Mouse (Mus musculus) heart, embryonic 15.5 days (tissue): ENCODE results near the gene Sorl1. TPM values are rescaled to one million over a fixed set of nuclear protein-coding genes. Genes with fewer than 3 reads are reported as not detected.

Experiments used
- ATAC-seq: fragments of 200-750 bp; cut with Nextera tagmentation; replicated peaks from 2 replicates; pipeline ENCODE4 v1.8.0; 2017; ENCODE audit warnings: low read depth, moderate TSS enrichment; ENCODE audit not compliant: insufficient number of reproducible peaks, insufficient read depth, low FRiP score
- H3K27ac ChIP-seq: fragments of 300-500 bp; sonication (generic); 2 replicates; pipeline ENCODE4 v1.5.1; 2015; ENCODE audit warnings: mild to moderate bottlenecking, inconsistent platforms
- H3K27me3 ChIP-seq: fragments of 300-500 bp; sonication (generic); 2 replicates; pipeline ENCODE4 v1.6.1; 2015; ENCODE audit warnings: inconsistent platforms
- H3K36me3 ChIP-seq: fragments of 300-500 bp; sonication (generic); 2 replicates; pipeline ENCODE4 v1.6.1; 2015; ENCODE audit warnings: mild to moderate bottlenecking, inconsistent platforms
- H3K4me1 ChIP-seq: fragments of 300-500 bp; sonication (generic); replicated peaks from 2 replicates; pipeline ENCODE4 v1.6.1; 2015; ENCODE audit warnings: inconsistent platforms
- H3K4me2 ChIP-seq: fragments of 300-500 bp; sonication (generic); 2 replicates; pipeline ENCODE4 v1.6.1; 2015; ENCODE audit warnings: inconsistent platforms, mild to moderate bottlenecking, moderate library complexity
- H3K4me3 ChIP-seq: fragments of 300-500 bp; sonication (generic); 2 replicates; pipeline ENCODE4 v1.5.1; 2015; ENCODE audit warnings: mild to moderate bottlenecking, inconsistent platforms
- H3K9ac ChIP-seq: fragments of 300-500 bp; sonication (generic); 2 replicates; pipeline ENCODE4 v1.6.1; 2015; ENCODE audit warnings: mild to moderate bottlenecking, inconsistent platforms
- H3K9me3 ChIP-seq: fragments of 300-500 bp; sonication (generic); replicated peaks from 2 replicates; pipeline ENCODE4 v1.6.1; 2016; ENCODE audit warnings: inconsistent platforms
- WGBS: fragments of 180-500 bp; shearing (Covaris S2); methylation state at CpG from one replicate; pipeline ENCODE4 v1.1.7; 2015; ENCODE audit warnings: mixed read lengths; 5-methylcytosine and 5-hydroxymethylcytosine counted together
- polyA plus RNA-seq: library from polyadenylated mRNA; unstranded; fragments of >200 nt; fragmentation: Nextera tagmentation; extraction: Ambion mirVana; gene quantifications from 2 replicates; pipeline ENCODE4 v1.2.1, GENCODE M21; 2015

The Sorl1 gene
- polyA plus RNA-seq, 1 experiment from 2014 or later, result 2.3 TPM

DNA sequence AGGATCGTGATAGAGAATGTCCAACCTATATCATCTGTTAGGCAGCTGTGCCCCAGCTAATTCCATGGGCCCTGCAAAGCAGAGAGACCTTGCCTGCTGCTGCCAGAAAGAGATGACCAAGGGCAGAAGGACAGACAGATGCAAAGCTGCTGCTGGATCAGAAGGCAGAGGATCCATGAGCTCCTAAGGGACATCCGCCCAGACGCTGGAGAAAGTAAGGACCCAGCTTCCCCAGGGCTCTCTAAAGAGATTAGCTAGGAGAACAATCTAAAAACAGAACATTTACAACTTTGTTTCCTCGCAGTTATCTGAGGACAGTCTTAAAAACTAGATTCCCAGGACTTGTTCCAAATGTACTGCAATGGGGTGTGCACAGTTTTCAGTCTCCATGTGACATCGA is 131.3 kb downstream of the Sorl1 start:
- H3K27me3 ChIP-seq, result no peaks in the 10 kb centered on the region
- no peak overlapping the region for H3K9ac ChIP-seq
- ATAC-seq, result no peak
- H3K9me3 ChIP-seq, result no peaks in the 10 kb centered on the region
- no peak overlapping the region for H3K4me3 ChIP-seq
- no peak overlapping the region for H3K27ac ChIP-seq
- 68% methylated on average over 5 of the region's 5 CpGs for WGBS
- H3K4me2 ChIP-seq, result no peak overlapping the region
- no peaks in the 10 kb centered on the region for H3K4me1 ChIP-seq
- H3K36me3 ChIP-seq, result no peaks in the 10 kb centered on the region

GRCm38 (mm10) chr9:41985636-41986035 is 138.5 kb downstream of the Sorl1 start:
- H3K27ac ChIP-seq, result no peak overlapping the region
- H3K4me2 ChIP-seq, result no peak overlapping the region
- no peak overlapping the region for H3K9ac ChIP-seq
- H3K27me3 ChIP-seq, result no peaks in the 10 kb centered on the region
- no peaks in the 10 kb centered on the region for H3K9me3 ChIP-seq
- WGBS, result 59% methylated on average over 5 of the region's 5 CpGs
- H3K36me3 ChIP-seq, result no peaks in the 10 kb centered on the region
- H3K4me3 ChIP-seq, result no peak overlapping the region
- ATAC-seq, result no peak
- H3K4me1 ChIP-seq, result peaks cover 10% of the 10 kb centered on the region

DNA sequence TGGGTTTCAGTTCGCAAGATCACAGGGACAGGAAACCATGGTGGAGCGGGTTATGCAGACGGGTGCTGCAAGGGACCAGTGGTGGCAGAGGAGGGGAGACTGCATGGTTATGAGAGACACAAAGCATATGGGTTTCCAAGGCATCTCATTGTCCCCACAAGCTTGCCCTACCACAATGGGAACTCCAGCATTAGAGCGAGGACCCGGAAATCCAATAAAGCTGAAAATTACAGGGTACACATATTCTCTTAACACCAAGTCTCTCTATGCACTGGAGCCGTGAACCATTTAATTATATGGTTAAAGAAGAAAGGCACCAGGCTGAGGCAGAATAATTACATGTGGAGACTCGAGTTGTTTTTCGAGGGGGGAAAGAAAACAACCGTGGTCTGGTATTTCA is 139.0 kb downstream of the Sorl1 start:
- no peaks in the 10 kb centered on the region for H3K36me3 ChIP-seq
- no peak for ATAC-seq
- no peak overlapping the region for H3K9ac ChIP-seq
- no peaks in the 10 kb centered on the region for H3K27me3 ChIP-seq
- no peak overlapping the region for H3K27ac ChIP-seq
- no peak overlapping the region for H3K4me2 ChIP-seq
- WGBS, result 77% methylated on average over 9 of the region's 9 CpGs
- H3K9me3 ChIP-seq, result no peaks in the 10 kb centered on the region
- H3K4me1 ChIP-seq, result peaks cover 10% of the 10 kb centered on the region
- H3K4me3 ChIP-seq, result no peak overlapping the region

DNA sequence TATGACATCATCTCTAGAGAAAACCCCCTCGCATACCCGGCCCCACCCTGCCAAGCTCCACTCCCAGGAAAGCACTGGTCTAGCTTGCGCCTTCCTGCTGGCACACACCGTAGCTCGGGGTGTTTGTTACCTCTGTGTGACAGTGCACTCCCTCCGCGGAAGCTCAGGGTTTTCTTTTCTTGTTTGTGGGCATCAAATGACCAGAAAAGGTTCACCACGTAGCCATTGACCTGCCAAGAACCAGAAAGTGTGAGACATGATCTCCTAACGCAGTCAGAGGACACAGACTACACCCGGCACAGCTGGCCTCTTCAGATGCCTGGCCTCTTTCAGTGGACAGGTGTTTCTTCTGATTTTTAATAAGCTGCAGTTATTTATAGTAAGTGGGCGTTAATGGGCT is 139.8 kb downstream of the Sorl1 start:
- no peak overlapping the region for H3K9ac ChIP-seq
- no peak overlapping the region for H3K27ac ChIP-seq
- H3K27me3 ChIP-seq, result no peaks in the 10 kb centered on the region
- no peak for ATAC-seq
- 76% methylated on average over 11 of the region's 11 CpGs for WGBS
- no peak overlapping the region for H3K4me3 ChIP-seq
- no peaks in the 10 kb centered on the region for H3K9me3 ChIP-seq
- H3K4me1 ChIP-seq, result peaks cover 10% of the 10 kb centered on the region
- H3K4me2 ChIP-seq, result no peak overlapping the region
- no peaks in the 10 kb centered on the region for H3K36me3 ChIP-seq

DNA sequence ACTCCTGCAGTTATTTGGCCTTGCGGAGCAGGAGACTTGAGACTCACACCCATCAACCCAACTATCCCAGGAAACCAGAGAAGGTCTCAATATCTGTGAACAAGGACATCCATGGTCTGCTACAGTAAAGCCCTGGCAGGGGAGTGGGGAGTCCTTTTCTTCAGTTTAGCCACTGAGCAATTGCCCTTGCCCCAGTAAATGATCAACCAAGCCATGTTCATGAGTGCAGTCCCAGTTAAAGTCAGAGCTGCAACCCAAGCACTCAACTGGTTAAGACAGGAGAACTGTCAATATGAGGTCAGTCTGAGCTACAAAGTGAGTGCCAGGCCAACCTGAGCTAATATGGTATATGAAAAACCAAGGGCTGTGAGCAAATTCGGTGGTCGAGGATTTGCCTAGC is 140.8 kb downstream of the Sorl1 start:
- Histone ChIP-seq H3K27ac (no peak overlapping the region), H3K4me1 (peaks cover 17% of the 10 kb centered on the region), H3K36me3 (no peaks in the 10 kb centered on the region), H3K4me2 (no peak overlapping the region), H3K4me3 (no peak overlapping the region), H3K9me3 (no peaks in the 10 kb centered on the region), H3K9ac (no peak overlapping the region), H3K27me3 (no peaks in the 10 kb centered on the region)
- no peak for ATAC-seq
- 91% methylated on average over 3 of the region's 3 CpGs for WGBS

DNA sequence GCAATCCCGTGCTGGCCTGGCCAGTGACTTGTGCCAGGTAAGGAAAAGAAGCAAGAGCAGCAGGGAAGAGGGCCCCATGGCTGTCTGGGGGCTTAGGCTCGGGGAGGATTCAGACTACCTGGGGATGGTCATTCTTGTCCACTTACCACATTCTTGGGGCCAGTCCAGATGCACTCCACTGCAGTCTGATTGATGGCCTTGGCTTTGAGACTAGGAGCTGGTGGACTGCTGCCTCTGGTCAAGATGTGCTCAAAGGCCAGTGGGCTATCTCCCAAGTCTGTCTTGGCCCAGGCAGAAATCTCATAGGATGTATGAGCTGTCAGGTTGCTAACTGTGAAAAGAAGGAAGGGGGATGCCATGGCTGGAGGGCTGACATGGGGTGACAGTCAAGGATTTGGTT is 141.3 kb downstream of the Sorl1 start:
- H3K27me3 ChIP-seq, result no peaks in the 10 kb centered on the region
- H3K27ac ChIP-seq, result no peak overlapping the region
- no peaks in the 10 kb centered on the region for H3K36me3 ChIP-seq
- no peak overlapping the region for H3K4me2 ChIP-seq
- H3K9ac ChIP-seq, result no peak overlapping the region
- H3K9me3 ChIP-seq, result no peaks in the 10 kb centered on the region
- WGBS, result 79% methylated on average over 2 of the region's 2 CpGs
- no peak overlapping the region for H3K4me3 ChIP-seq
- peaks cover 19% of the 10 kb centered on the region for H3K4me1 ChIP-seq
- ATAC-seq, result no peak

DNA sequence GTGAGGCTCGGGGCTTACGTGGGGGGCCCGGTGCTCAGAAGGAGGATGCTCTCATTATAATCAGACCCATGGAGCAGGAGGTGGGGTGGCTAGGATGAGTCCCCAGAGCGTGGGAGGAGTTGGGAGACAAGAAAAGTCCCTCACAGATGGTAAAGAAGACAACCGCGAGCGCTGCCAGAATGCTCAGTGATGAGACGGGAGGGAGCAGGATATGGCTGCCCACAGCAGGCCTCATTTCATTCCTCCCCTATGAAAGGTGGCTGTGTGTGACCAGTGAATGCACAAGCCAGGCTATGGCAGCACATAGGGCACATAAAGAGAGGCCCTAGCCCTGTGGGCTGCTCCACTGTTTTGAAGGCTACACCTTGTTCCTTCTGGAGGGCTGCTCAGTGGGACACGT is 142.1 kb downstream of the Sorl1 start:
- H3K27ac ChIP-seq, result no peak overlapping the region

GRCm38 (mm10) chr9:41981306-41981705 is 142.8 kb downstream of the Sorl1 start:
- no peak overlapping the region for H3K4me3 ChIP-seq
- H3K36me3 ChIP-seq, result no peaks in the 10 kb centered on the region
- peaks cover 19% of the 10 kb centered on the region for H3K4me1 ChIP-seq
- H3K9me3 ChIP-seq, result no peaks in the 10 kb centered on the region
- no peak overlapping the region for H3K4me2 ChIP-seq
- H3K27ac ChIP-seq, result no peak overlapping the region
- ATAC-seq, result 0 out of 2 replicates have a peak, but pooled peaks have one; percentile 25
- no peak overlapping the region for H3K9ac ChIP-seq
- WGBS, result 70% methylated on average over 4 of the region's 4 CpGs
- no peaks in the 10 kb centered on the region for H3K27me3 ChIP-seq

More for the DNA sequence above, 142.1 kb downstream of the Sorl1 start:
- Histone ChIP-seq H3K4me2 (no peak overlapping the region), H3K9me3 (no peaks in the 10 kb centered on the region), H3K27me3 (no peaks in the 10 kb centered on the region), H3K4me1 (peaks cover 19% of the 10 kb centered on the region), H3K4me3 (no peak overlapping the region), H3K36me3 (no peaks in the 10 kb centered on the region), H3K9ac (no peak overlapping the region)
- WGBS, result 89% methylated on average over 9 of the region's 9 CpGs
- no peak for ATAC-seq

- H3K27ac ChIP-seq, result no peak overlapping the region
- H3K36me3 ChIP-seq, result no peaks in the 10 kb centered on the region
- no peak overlapping the region for H3K4me3 ChIP-seq
- no peak overlapping the region for H3K9ac ChIP-seq
- no peaks in the 10 kb centered on the region for H3K27me3 ChIP-seq
- 73% methylated on average over 5 of the region's 5 CpGs for WGBS
- ATAC-seq, result no peak
- peaks cover 24% of the 10 kb centered on the region for H3K4me1 ChIP-seq
- no peak overlapping the region for H3K4me2 ChIP-seq
- H3K9me3 ChIP-seq, result no peaks in the 10 kb centered on the region
Observed at GRCm38 (mm10) chr9:41980796-41981195, 143.3 kb downstream of the Sorl1 start.

GRCm38 (mm10) chr9:41978366-41978765 is 145.7 kb downstream of the Sorl1 start:
- H3K27ac ChIP-seq, result peak overlapping the region; percentile 62
- WGBS, result 28% methylated on average over 6 of the region's 6 CpGs

GRCm38 (mm10) chr9:41975968-41976367 is 148.1 kb downstream of the Sorl1 start:
- Histone ChIP-seq H3K4me3 (no peak overlapping the region), H3K4me1 (peaks cover 22% of the 10 kb centered on the region), H3K9ac (no peak overlapping the region), H3K9me3 (no peaks in the 10 kb centered on the region), H3K36me3 (no peaks in the 10 kb centered on the region), H3K4me2 (no peak overlapping the region), H3K27me3 (no peaks in the 10 kb centered on the region), H3K27ac (no peak overlapping the region)
- 56% methylated on average over 15 of the region's 15 CpGs for WGBS
- no peak for ATAC-seq

More at GRCm38 (mm10) chr9:41978366-41978765, 145.7 kb downstream of the Sorl1 start:
- ATAC-seq, result peak; percentile 80
- H3K9me3 ChIP-seq, result no peaks in the 10 kb centered on the region
- no peaks in the 10 kb centered on the region for H3K36me3 ChIP-seq
- H3K9ac ChIP-seq, result no peak overlapping the region
- H3K27me3 ChIP-seq, result no peaks in the 10 kb centered on the region
- H3K4me3 ChIP-seq, result no peak overlapping the region
- no peak overlapping the region for H3K4me2 ChIP-seq
- H3K4me1 ChIP-seq, result peaks cover 29% of the 10 kb centered on the region

DNA sequence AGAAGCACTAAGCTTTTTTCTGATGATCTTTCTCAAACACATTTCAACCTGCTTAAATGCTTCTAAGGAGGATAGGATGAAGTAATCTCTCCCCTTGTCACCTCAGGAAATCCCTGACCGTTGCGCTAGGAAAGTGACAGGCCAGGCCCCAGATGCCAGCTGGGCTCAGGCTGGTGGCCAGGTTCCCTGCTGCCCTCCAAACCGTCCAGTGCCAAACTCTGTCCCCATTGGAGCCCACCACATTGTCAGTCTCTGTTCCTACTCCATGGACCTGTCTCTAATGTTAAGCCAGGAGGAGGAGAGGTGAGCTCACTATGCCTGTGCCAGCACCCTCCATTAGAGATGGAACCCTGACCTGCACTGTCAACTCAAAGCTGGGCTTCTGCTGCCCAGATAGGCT is 149.4 kb downstream of the Sorl1 start:
- Histone ChIP-seq H3K9ac (no peak overlapping the region), H3K36me3 (no peaks in the 10 kb centered on the region), H3K4me1 (peaks cover 19% of the 10 kb centered on the region), H3K4me3 (no peak overlapping the region), H3K4me2 (no peak overlapping the region), H3K9me3 (no peaks in the 10 kb centered on the region), H3K27me3 (no peaks in the 10 kb centered on the region), H3K27ac (no peak overlapping the region)
- no peak for ATAC-seq
- WGBS, result 52% methylated on average over 3 of the region's 3 CpGs
